Mouse (Mus musculus): ENCODE measurements around the gene Ccdc85c. TPM values are rescaled to one million over a fixed set of nuclear protein-coding genes. Genes with fewer than 3 reads are reported as not detected.

Gene Ccdc85c
- polyA plus RNA-seq, 1 experiment from 2014 or later, result 8.3 TPM

GRCm38 (mm10) chr12:108267653-108268052 lies 7.6 kb downstream of the Ccdc85c start:
- H3K9ac ChIP-seq, result no peak overlapping the region
- 0 out of 2 replicates have a peak, but pooled peaks cover 5% of the 10 kb centered on the region for H3K36me3 ChIP-seq (ENCODE audit: insufficient read depth)
- 64% methylated on average over 7 of the region's 7 CpGs for WGBS
- H3K27ac ChIP-seq (ENCODE audit: low read depth), result peak overlapping the region; percentile 51; the same call in 1 of the 2 replicates
- H3K4me1 ChIP-seq (ENCODE audit: insufficient read depth), result peaks cover 6% of the 10 kb centered on the region; the same call in 1 of the 2 replicates
- ATAC-seq (ENCODE audit: insufficient read depth), result no peak
- H3K4me3 ChIP-seq (ENCODE audit: low read depth, low read length), result no peak overlapping the region
- H3K9me3 ChIP-seq (ENCODE audit: low read depth, low read length), result no peaks in the 10 kb centered on the region
- H3K4me2 ChIP-seq, result no peak overlapping the region; the same call in 1 of the 2 replicates
- no peaks in the 10 kb centered on the region for H3K27me3 ChIP-seq (ENCODE audit: insufficient read depth, low read length)
- TF ChIP-seq CTCF (IDR thresholded peaks at IDR 0.05; ENCODE audit: low read depth), result no peak
- DNase-seq, result peak; percentile 39

- Histone ChIP-seq H3K36me3 (ENCODE audit: insufficient read depth) (0 out of 2 replicates have a peak, but pooled peaks cover 5% of the 10 kb centered on the region), H3K4me1 (ENCODE audit: insufficient read depth) (no peaks in the 10 kb centered on the region), H3K4me2 (peak overlapping the region; percentile 18; the same call in 1 of the 2 replicates), H3K27ac (ENCODE audit: low read depth) (peak overlapping the region; percentile 33; the same call in 1 of the 2 replicates), H3K9me3 (ENCODE audit: low read depth, low read length) (no peaks in the 10 kb centered on the region), H3K4me3 (ENCODE audit: low read depth, low read length) (no peak overlapping the region), H3K9ac (no peak overlapping the region), H3K27me3 (ENCODE audit: insufficient read depth, low read length) (no peaks in the 10 kb centered on the region)
- peak; percentile 56 for DNase-seq
- peak; percentile 15; the same call in 1 of the 2 replicates for ATAC-seq (ENCODE audit: insufficient read depth)
- WGBS, result 39% methylated on average over 27 of the region's 27 CpGs
- TF ChIP-seq CTCF (IDR thresholded peaks at IDR 0.05; ENCODE audit: low read depth), result no peak
Observed at GRCm38 (mm10) chr12:108265831-108266619, 9.2 kb downstream of the Ccdc85c start.

- no peaks in the 10 kb centered on the region for H3K9me3 ChIP-seq (ENCODE audit: low read depth, low read length)
- ATAC-seq (ENCODE audit: insufficient read depth), result no peak
- no peak overlapping the region for H3K4me2 ChIP-seq
- H3K27ac ChIP-seq (ENCODE audit: low read depth), result no peak overlapping the region
- H3K9ac ChIP-seq, result no peak overlapping the region
- 0 out of 2 replicates have a peak, but pooled peaks cover 4% of the 10 kb centered on the region for H3K36me3 ChIP-seq (ENCODE audit: insufficient read depth)
- no peak overlapping the region for H3K4me3 ChIP-seq (ENCODE audit: low read depth, low read length)
- TF ChIP-seq CTCF (IDR thresholded peaks at IDR 0.05; ENCODE audit: low read depth), result no peak
- H3K27me3 ChIP-seq (ENCODE audit: insufficient read depth, low read length), result no peaks in the 10 kb centered on the region
- WGBS, result 54% methylated on average over 7 of the region's 7 CpGs
- no peak for DNase-seq
- H3K4me1 ChIP-seq (ENCODE audit: insufficient read depth), result no peaks in the 10 kb centered on the region
Observed at GRCm38 (mm10) chr12:108264918-108265317, 10.3 kb downstream of the Ccdc85c start.

DNA sequence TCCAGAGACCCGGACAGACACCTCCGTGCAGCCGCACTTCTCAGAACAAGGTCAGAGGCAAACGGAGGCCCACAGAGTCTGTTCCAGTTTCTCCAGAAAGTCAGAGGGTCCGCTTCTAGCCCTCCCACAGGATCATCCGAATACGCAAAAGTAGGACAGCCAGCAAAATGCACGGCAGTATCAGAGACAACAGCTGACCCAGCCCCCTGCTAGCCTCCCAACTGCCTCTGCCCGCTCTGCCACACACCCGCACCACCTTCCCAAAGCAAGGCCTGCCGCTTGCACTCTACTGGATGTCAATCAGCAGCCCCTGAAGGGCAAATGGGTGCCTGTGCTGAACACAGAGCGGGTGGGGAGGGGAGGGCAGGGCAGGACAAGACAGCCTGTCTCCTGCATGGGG lies 14.3 kb downstream of the Ccdc85c start:
- no peak overlapping the region for H3K4me2 ChIP-seq
- H3K9ac ChIP-seq, result no peak overlapping the region
- H3K36me3 ChIP-seq (ENCODE audit: insufficient read depth), result no peaks in the 10 kb centered on the region
- ATAC-seq (ENCODE audit: insufficient read depth), result no peak
- TF ChIP-seq CTCF (IDR thresholded peaks at IDR 0.05; ENCODE audit: low read depth), result no peak
- no peak for DNase-seq
- H3K9me3 ChIP-seq (ENCODE audit: low read depth, low read length), result no peaks in the 10 kb centered on the region
- no peak overlapping the region for H3K4me3 ChIP-seq (ENCODE audit: low read depth, low read length)
- no peaks in the 10 kb centered on the region for H3K4me1 ChIP-seq (ENCODE audit: insufficient read depth)
- 82% methylated on average over 12 of the region's 12 CpGs for WGBS
- H3K27ac ChIP-seq (ENCODE audit: low read depth), result no peak overlapping the region
- H3K27me3 ChIP-seq (ENCODE audit: insufficient read depth, low read length), result no peaks in the 10 kb centered on the region

GRCm38 (mm10) chr12:108259322-108260049 lies 15.7 kb downstream of the Ccdc85c start:
- H3K4me3 ChIP-seq (ENCODE audit: low read depth, low read length), result no peak overlapping the region
- no peak for TF ChIP-seq CTCF (IDR thresholded peaks at IDR 0.05; ENCODE audit: low read depth)
- H3K27ac ChIP-seq (ENCODE audit: low read depth), result no peak overlapping the region
- H3K9me3 ChIP-seq (ENCODE audit: low read depth, low read length), result no peaks in the 10 kb centered on the region
- DNase-seq, result no peak
- ATAC-seq (ENCODE audit: insufficient read depth), result no peak
- no peaks in the 10 kb centered on the region for H3K27me3 ChIP-seq (ENCODE audit: insufficient read depth, low read length)
- no peak overlapping the region for H3K9ac ChIP-seq
- WGBS, result 87% methylated on average over 24 of the region's 24 CpGs
- no peaks in the 10 kb centered on the region for H3K4me1 ChIP-seq (ENCODE audit: insufficient read depth)
- no peaks in the 10 kb centered on the region for H3K36me3 ChIP-seq (ENCODE audit: insufficient read depth)
- no peak overlapping the region for H3K4me2 ChIP-seq

DNA sequence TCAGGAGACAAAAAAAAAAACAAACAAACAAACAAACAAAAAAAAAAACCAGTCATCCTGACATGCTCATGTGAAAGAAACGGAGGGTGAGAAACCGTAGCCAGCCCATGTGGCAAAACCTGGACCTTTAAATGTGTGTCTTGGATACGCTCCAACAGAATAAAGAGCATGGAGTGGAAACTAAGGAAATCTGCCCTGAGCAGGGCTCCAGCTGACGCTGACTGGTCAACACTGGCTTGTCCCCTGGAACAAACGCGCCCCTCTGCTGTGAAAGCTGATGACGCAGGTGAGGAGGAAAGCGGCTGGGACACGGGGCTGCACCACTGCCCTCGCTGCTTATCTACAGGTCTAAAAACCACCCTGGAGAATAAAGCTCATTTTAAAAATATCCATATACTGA lies 18.5 kb downstream of the Ccdc85c start:
- Histone ChIP-seq H3K4me2 (no peak overlapping the region), H3K27ac (ENCODE audit: low read depth) (no peak overlapping the region), H3K9ac (no peak overlapping the region), H3K4me1 (ENCODE audit: insufficient read depth) (peaks cover 4% of the 10 kb centered on the region; the same call in 1 of the 2 replicates), H3K4me3 (ENCODE audit: low read depth, low read length) (no peak overlapping the region), H3K36me3 (ENCODE audit: insufficient read depth) (no peaks in the 10 kb centered on the region), H3K9me3 (ENCODE audit: low read depth, low read length) (no peaks in the 10 kb centered on the region), H3K27me3 (ENCODE audit: insufficient read depth, low read length) (no peaks in the 10 kb centered on the region)
- no peak for TF ChIP-seq CTCF (IDR thresholded peaks at IDR 0.05; ENCODE audit: low read depth)
- WGBS, result 51% methylated on average over 10 of the region's 10 CpGs
- ATAC-seq (ENCODE audit: insufficient read depth), result no peak
- peak; percentile 51 for DNase-seq

DNA sequence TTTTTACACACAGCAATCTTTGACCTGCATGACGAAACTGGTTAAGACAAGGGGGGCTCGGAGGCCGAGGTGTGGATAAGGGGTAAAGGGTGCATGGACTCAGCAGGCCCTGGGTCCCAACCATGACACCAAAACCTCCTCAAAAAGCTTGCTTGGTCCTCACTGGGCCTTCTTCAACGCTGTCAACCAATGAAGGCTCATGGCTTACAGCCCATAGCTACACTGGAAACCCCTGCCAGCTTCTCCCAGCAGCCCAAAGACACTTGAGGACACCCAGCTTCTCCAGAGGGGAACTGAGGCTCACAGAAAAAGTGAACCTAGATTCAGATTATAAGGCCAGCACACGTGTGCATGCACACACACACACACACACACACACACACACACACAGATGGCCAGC lies 19.3 kb downstream of the Ccdc85c start:
- H3K4me3 ChIP-seq (ENCODE audit: low read depth, low read length), result no peak overlapping the region
- TF ChIP-seq CTCF (IDR thresholded peaks at IDR 0.05; ENCODE audit: low read depth), result no peak
- DNase-seq (no peak), ATAC-seq (ENCODE audit: insufficient read depth) (no peak)
- WGBS, result 35% methylated on average over 5 of the region's 5 CpGs
- H3K4me1 ChIP-seq (ENCODE audit: insufficient read depth), result peaks cover 4% of the 10 kb centered on the region; the same call in 1 of the 2 replicates
- no peak overlapping the region for H3K27ac ChIP-seq (ENCODE audit: low read depth)
- no peak overlapping the region for H3K9ac ChIP-seq
- H3K4me2 ChIP-seq, result no peak overlapping the region
- no peaks in the 10 kb centered on the region for H3K27me3 ChIP-seq (ENCODE audit: insufficient read depth, low read length)
- no peaks in the 10 kb centered on the region for H3K9me3 ChIP-seq (ENCODE audit: low read depth, low read length)
- no peaks in the 10 kb centered on the region for H3K36me3 ChIP-seq (ENCODE audit: insufficient read depth)
